Mouse (Mus musculus): ENCODE measurements around the gene AC109138.7. TPM values are rescaled to one million over a fixed set of nuclear protein-coding genes. Genes with fewer than 3 reads are reported as not detected.

Gene AC109138.7
- total and polyA plus RNA-seq, 3 experiments, result not detected

GRCm38 (mm10) chr19:4270187-4270586 lies 56.0 kb downstream of the AC109138.7 start:
- dilution Hi-C loops (cut with MboI; ENCODE audit: extremely low pct_ligation_motif_present, extremely low pct_unique_long_range_greater_than_20kb, low sequenced_read_pairs), result no loop called here
- Histone ChIP-seq H3K79me2 (replicated peaks; ENCODE audit: control insufficient read depth, extremely low read depth, insufficient read depth, poor library complexity, severe bottlenecking) (no peaks in the 10 kb centered on the region), H3K4me3 (replicated peaks in 1 of 3; ENCODE audit: low read depth in 2 of 3, low read length in 2 of 3, poor library complexity in 1 of 3) (no peak overlapping the region), H3K4me1 (ENCODE audit: control insufficient read depth in 1 of 2, insufficient read depth in 2 of 2) (no peaks in the 10 kb centered on the region), H3K9ac (ENCODE audit: insufficient read depth, low read depth) (no peak overlapping the region), H3K9me3 (replicated peaks; ENCODE audit: low read length) (no peaks in the 10 kb centered on the region), H3K36me3 (replicated peaks in 1 of 2; ENCODE audit: control insufficient read depth in 1 of 2, insufficient read depth in 1 of 2, low read length in 1 of 2) (peaks cover 65 to 79% of the 10 kb centered on the region in 2 experiments), H3K27ac (ENCODE audit: insufficient read depth, low read depth) (no peak overlapping the region), H3K4me2 (ENCODE audit: insufficient read depth, low read depth, poor library complexity, severe bottlenecking) (no peak overlapping the region), H3K27me3 (replicated peaks) (no peaks in the 10 kb centered on the region)
- in situ Hi-C loops (cut with MboI; ENCODE audit: low pct_ligation_motif_present, low pct_unique_long_range_greater_than_20kb, low sequenced_read_pairs), result no loop called here
- no peak for TF ChIP-seq BHLHE40 (IDR thresholded peaks at IDR 0.05; ENCODE audit: low read depth, low read length)
- TF ChIP-seq USF1 (IDR thresholded peaks at IDR 0.05; ENCODE audit: low read depth, low read length), result no peak
- TF ChIP-seq RCOR1 (conservative IDR thresholded peaks at IDR 0.05; ENCODE audit: low read depth, low read length), result no peak
- no peak for TF ChIP-seq MAZ (IDR thresholded peaks at IDR 0.05; ENCODE audit: low read depth, low read length)
- TF ChIP-seq TBP (conservative IDR thresholded peaks at IDR 0.05; ENCODE audit: low read depth, low read length), result no peak
- no peak for TF ChIP-seq UBTF (IDR thresholded peaks at IDR 0.05; ENCODE audit: low read depth, low read length)
- TF ChIP-seq ZC3H11A (IDR thresholded peaks at IDR 0.05; ENCODE audit: low read depth, low read length), result no peak
- TF ChIP-seq POLR2AphosphoS2 (IDR thresholded peaks at IDR 0.05; ENCODE audit: low read depth, low read length), result no peak
- no peak for TF ChIP-seq HCFC1 (IDR thresholded peaks at IDR 0.05; ENCODE audit: low read depth, low read length)
- no peak for TF ChIP-seq CTCF (conservative IDR thresholded peaks at IDR 0.05 in 1 of 2, IDR thresholded peaks at IDR 0.05 in 1 of 2; ENCODE audit: low read depth in 2 of 2, low read length in 2 of 2)
- TF ChIP-seq MAFK (IDR thresholded peaks at IDR 0.05; ENCODE audit: insufficient replicate concordance, low read length), result no peak
- TF ChIP-seq CHD1 (IDR thresholded peaks at IDR 0.05; ENCODE audit: low read depth, low read length), result no peak
- TF ChIP-seq SIN3A (IDR thresholded peaks at IDR 0.05; ENCODE audit: low read length), result no peak
- no peak; the same call in 1 of the 2 replicates for TF ChIP-seq POLR2A (IDR thresholded peaks at IDR 0.05; ENCODE audit: low read depth, low read length)
- DNase-seq (ENCODE audit: extremely low read depth), result no peak

GRCm38 (mm10) chr19:4270972-4271371 lies 56.8 kb downstream of the AC109138.7 start:
- peaks cover 2% of the 10 kb centered on the region for H3K9me3 ChIP-seq (replicated peaks; ENCODE audit: low read length)
- no peaks in the 10 kb centered on the region for H3K27me3 ChIP-seq (replicated peaks)
- H3K27ac ChIP-seq (ENCODE audit: insufficient read depth, low read depth), result no peak overlapping the region
- H3K4me2 ChIP-seq (ENCODE audit: insufficient read depth, low read depth, poor library complexity, severe bottlenecking), result no peak overlapping the region
- no peaks in the 10 kb centered on the region for H3K4me1 ChIP-seq (ENCODE audit: control insufficient read depth in 1 of 2, insufficient read depth in 2 of 2)
- H3K79me2 ChIP-seq (replicated peaks; ENCODE audit: control insufficient read depth, extremely low read depth, insufficient read depth, poor library complexity, severe bottlenecking), result no peaks in the 10 kb centered on the region
- no peak overlapping the region for H3K9ac ChIP-seq (ENCODE audit: insufficient read depth, low read depth)
- no peak overlapping the region for H3K4me3 ChIP-seq (replicated peaks in 1 of 3; ENCODE audit: low read depth in 2 of 3, low read length in 2 of 3, poor library complexity in 1 of 3)
- TF ChIP-seq CTCF (conservative IDR thresholded peaks at IDR 0.05 in 1 of 2, IDR thresholded peaks at IDR 0.05 in 1 of 2; ENCODE audit: low read depth in 2 of 2, low read length in 2 of 2) (no peak), MAX (IDR thresholded peaks at IDR 0.05; ENCODE audit: low read length) (no peak), GABPA (IDR thresholded peaks at IDR 0.05; ENCODE audit: insufficient replicate concordance, low read depth, low read length) (no peak)
- H3K36me3 ChIP-seq (replicated peaks in 1 of 2; ENCODE audit: control insufficient read depth in 1 of 2, insufficient read depth in 1 of 2, low read length in 1 of 2), result peaks cover 58 to 76% of the 10 kb centered on the region in 2 experiments
- dilution Hi-C loops (cut with MboI; ENCODE audit: extremely low pct_ligation_motif_present, extremely low pct_unique_long_range_greater_than_20kb, low sequenced_read_pairs), result no loop called here
- no peak for DNase-seq (ENCODE audit: extremely low read depth)
- in situ Hi-C loops (cut with MboI; ENCODE audit: low pct_ligation_motif_present, low pct_unique_long_range_greater_than_20kb, low sequenced_read_pairs), result no loop called here
